Mouse (Mus musculus) midbrain, embryonic 15.5 days (tissue): ENCODE measurements around the gene Ciao1. TPM values are rescaled to one million over a fixed set of nuclear protein-coding genes. Genes with fewer than 3 reads are reported as not detected.
A peak's percentile ranks its signal among the peaks of the same experiment; 100 is the strongest.

ENCODE experiments used
- ATAC-seq: fragments of 200-750 bp; cut with Nextera tagmentation; replicated peaks from 2 replicates; pipeline ENCODE4 v1.8.0; 2017; ENCODE audit warnings: moderate TSS enrichment
- H3K27ac ChIP-seq: fragments of 300-500 bp; sonication (generic); 2 replicates; pipeline ENCODE4 v1.5.1; 2015; ENCODE audit warnings: mild to moderate bottlenecking, inconsistent platforms
- H3K27me3 ChIP-seq: fragments of 300-500 bp; sonication (generic); replicated peaks from 2 replicates; pipeline ENCODE4 v1.6.1; 2015; ENCODE audit warnings: inconsistent platforms
- H3K36me3 ChIP-seq: fragments of 300-500 bp; sonication (generic); replicated peaks from 2 replicates; pipeline ENCODE4 v1.6.1; 2015; ENCODE audit warnings: inconsistent platforms
- H3K4me1 ChIP-seq: fragments of 300-500 bp; sonication (generic); 2 replicates; pipeline ENCODE4 v1.6.1; 2015; ENCODE audit warnings: inconsistent platforms
- H3K4me2 ChIP-seq: fragments of 300-500 bp; sonication (generic); 2 replicates; pipeline ENCODE4 v1.6.1; 2015; ENCODE audit warnings: inconsistent platforms, mild to moderate bottlenecking, moderate library complexity
- H3K4me3 ChIP-seq: fragments of 300-500 bp; sonication (generic); 2 replicates; pipeline ENCODE4 v1.5.1; 2015; ENCODE audit warnings: mild to moderate bottlenecking, inconsistent platforms
- H3K9ac ChIP-seq: fragments of 300-500 bp; sonication (generic); 2 replicates; pipeline ENCODE4 v1.6.1; 2015; ENCODE audit warnings: mild to moderate bottlenecking, inconsistent platforms
- H3K9me3 ChIP-seq: fragments of 300-500 bp; sonication (generic); 2 replicates; pipeline ENCODE4 v1.6.1; 2016; ENCODE audit warnings: inconsistent platforms
- WGBS: fragments of 180-500 bp; shearing (Covaris S2); methylation state at CpG from one replicate; pipeline ENCODE4 v1.1.7; 2015; ENCODE audit warnings: mixed read lengths; 5-methylcytosine and 5-hydroxymethylcytosine counted together
- polyA plus RNA-seq: library from polyadenylated mRNA; unstranded; fragments of >200 nt; fragmentation: Nextera tagmentation; extraction: Ambion mirVana; gene quantifications from 2 replicates; pipeline ENCODE4 v1.2.1, GENCODE M21; 2015

Ciao1 gene
- polyA plus RNA-seq, 1 experiment from 2014 or later, result 56.9 TPM

DNA sequence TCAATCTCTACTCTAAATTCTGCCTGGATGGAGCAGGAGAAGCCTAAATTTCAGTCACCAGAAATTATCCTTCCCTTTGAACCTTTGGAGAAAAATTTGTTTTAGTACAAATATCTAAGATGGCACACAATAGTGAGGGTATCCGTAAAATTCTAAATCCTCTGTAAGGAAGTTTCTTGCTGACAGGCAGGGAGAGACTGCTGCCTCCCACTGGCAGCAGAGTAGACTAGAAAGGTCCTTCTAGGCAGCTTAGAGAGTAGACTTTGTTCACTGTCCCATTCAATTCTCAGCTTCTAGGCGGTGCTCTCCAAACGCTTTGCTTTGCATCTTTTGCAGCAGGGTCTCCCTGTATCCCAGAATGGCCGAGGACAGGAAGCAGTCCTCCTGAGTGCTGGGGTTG lies 20.2 kb upstream of the Ciao1 start:
- peaks cover 14% of the 10 kb centered on the region for H3K4me1 ChIP-seq
- H3K9ac ChIP-seq, result no peak overlapping the region
- H3K4me3 ChIP-seq, result no peak overlapping the region
- WGBS, result 35% methylated on average over 4 of the region's 4 CpGs
- no peak overlapping the region for H3K27ac ChIP-seq
- H3K27me3 ChIP-seq, result no peaks in the 10 kb centered on the region
- H3K36me3 ChIP-seq, result no peaks in the 10 kb centered on the region
- no peak overlapping the region for H3K4me2 ChIP-seq
- H3K9me3 ChIP-seq, result no peaks in the 10 kb centered on the region
- no peak for ATAC-seq

DNA sequence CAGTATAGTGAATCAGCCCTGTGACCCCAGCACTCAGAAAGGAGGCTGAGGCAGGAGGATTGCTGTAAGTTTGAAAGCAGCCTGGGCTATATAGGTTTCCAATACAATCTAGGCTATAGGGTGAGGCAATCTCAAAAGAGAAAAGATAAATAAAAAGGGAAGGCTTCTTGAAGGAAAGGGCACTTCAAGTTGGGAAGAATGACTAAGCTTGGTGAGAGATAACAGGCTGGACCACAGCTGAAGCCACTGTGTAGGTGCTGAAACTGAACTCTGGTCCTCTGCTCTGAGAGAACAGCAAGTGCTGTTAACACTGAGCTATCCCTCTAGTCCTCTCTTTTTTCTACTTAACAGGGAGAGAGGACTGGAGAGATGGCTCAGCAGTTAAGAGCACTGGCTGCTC lies 14.9 kb upstream of the Ciao1 start:
- Histone ChIP-seq H3K9ac (no peak overlapping the region), H3K9me3 (no peaks in the 10 kb centered on the region), H3K36me3 (peaks cover 19% of the 10 kb centered on the region), H3K4me3 (no peak overlapping the region), H3K27me3 (no peaks in the 10 kb centered on the region), H3K4me1 (no peaks in the 10 kb centered on the region), H3K27ac (no peak overlapping the region), H3K4me2 (no peak overlapping the region)
- no peak for ATAC-seq

DNA sequence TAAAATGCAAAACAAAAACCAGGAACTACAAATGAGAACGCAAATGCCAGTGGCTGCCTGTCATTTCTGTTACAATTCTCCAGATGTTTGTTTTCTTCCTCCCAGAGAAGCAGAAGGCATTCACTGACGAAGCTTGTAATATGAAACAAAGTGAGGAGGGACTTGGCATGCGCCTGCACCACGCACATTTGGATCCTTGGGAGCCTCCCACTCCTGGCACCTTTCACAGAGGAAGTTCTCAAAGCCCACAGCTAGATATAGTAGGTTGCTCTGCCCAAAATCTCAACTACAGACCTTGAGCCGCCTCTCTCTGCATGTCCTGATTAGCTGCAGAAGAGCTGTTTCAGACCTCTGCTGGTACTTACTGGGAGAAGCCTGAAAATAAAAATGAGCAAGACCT lies 11.7 kb upstream of the Ciao1 start:
- 89% methylated on average over 5 of the region's 5 CpGs for WGBS
- Histone ChIP-seq H3K4me3 (no peak overlapping the region), H3K27me3 (no peaks in the 10 kb centered on the region), H3K4me1 (no peaks in the 10 kb centered on the region), H3K4me2 (no peak overlapping the region), H3K9ac (no peak overlapping the region), H3K36me3 (peaks cover 28% of the 10 kb centered on the region), H3K27ac (no peak overlapping the region), H3K9me3 (no peaks in the 10 kb centered on the region)
- ATAC-seq, result no peak

DNA sequence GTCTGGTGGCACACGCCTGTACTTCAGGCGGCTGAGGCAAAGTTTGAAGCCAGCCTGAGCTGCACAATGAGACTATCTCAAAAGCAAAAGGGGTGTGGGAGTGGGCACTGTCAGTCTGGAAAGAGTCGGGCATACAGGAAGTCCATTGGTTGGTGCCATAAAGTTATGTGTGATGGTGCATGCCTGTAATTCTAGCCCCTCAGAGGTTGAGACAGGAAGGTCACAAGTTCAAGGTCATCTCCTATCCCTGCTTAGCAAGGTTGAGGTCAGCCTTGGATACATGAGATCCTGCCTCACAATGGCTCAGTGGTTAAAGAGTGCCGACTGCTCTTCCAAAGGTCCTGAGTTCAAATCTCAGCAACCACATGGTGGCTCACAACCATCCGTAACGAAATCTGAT lies 7.7 kb upstream of the Ciao1 start:
- Histone ChIP-seq H3K36me3 (peaks cover 28% of the 10 kb centered on the region), H3K27me3 (no peaks in the 10 kb centered on the region), H3K4me1 (peaks cover 11% of the 10 kb centered on the region), H3K4me3 (no peak overlapping the region), H3K9me3 (no peaks in the 10 kb centered on the region), H3K4me2 (no peak overlapping the region), H3K27ac (no peak overlapping the region), H3K9ac (no peak overlapping the region)
- no peak for ATAC-seq
- 91% methylated on average over 6 of the region's 6 CpGs for WGBS

DNA sequence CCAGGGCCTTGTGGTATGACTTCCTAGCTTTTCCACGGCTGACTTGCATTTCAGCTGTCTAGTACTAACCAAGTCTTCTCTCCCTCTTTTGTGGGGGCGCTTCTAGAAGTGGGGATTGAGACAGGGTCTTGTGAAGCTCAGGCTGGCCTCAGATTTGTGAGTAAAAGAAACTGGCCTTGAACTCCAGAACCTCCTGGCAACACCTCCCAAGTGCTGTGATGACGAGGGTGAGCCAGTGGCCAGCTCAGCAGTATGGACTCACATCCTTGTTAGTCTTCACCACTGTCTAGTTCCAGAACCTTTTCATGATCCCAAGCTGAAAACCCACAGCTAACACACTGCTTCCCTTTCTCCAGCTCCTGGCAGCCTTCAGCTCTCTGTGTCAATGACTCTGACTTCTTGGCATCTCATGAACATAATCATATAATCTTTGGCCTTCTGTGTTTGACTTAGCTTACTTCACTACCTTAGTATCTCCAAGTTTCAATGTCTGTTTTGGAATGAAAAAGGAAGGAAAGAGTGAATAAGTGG lies 7.1 kb upstream of the Ciao1 start:
- H3K9ac ChIP-seq, result no peak overlapping the region
- no peak overlapping the region for H3K4me3 ChIP-seq
- H3K4me1 ChIP-seq, result peaks cover 17% of the 10 kb centered on the region
- H3K36me3 ChIP-seq, result peaks cover 28% of the 10 kb centered on the region
- no peak overlapping the region for H3K4me2 ChIP-seq
- 86% methylated on average over 3 of the region's 3 CpGs for WGBS
- H3K27ac ChIP-seq, result no peak overlapping the region
- H3K9me3 ChIP-seq, result no peaks in the 10 kb centered on the region
- no peaks in the 10 kb centered on the region for H3K27me3 ChIP-seq
- no peak for ATAC-seq

DNA sequence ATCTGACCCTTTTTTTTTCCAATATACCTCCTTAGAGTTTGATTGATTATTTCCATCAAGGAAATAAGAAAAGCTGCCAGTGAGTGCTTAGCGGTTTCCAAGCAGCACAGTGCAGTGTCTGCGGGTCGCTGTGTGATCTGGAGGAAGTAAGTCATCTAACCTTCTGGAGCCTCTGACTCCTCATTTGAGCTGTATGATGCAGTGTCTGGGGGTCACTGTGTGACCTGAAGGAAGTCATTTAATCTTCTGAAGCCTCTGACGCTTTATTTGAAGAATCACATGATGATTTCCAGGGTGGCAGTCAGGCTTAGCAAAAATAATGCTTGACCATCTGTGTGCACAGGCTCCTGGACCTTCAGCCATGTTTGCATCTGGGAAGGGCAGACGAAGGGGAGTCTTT lies 5.2 kb upstream of the Ciao1 start:
- Histone ChIP-seq H3K27me3 (no peaks in the 10 kb centered on the region), H3K4me1 (peaks cover 26% of the 10 kb centered on the region), H3K36me3 (peaks cover 12% of the 10 kb centered on the region), H3K4me2 (no peak overlapping the region), H3K9ac (no peak overlapping the region), H3K4me3 (no peak overlapping the region), H3K27ac (no peak overlapping the region), H3K9me3 (no peaks in the 10 kb centered on the region)
- no peak for ATAC-seq
- 88% methylated on average over 5 of the region's 5 CpGs for WGBS

DNA sequence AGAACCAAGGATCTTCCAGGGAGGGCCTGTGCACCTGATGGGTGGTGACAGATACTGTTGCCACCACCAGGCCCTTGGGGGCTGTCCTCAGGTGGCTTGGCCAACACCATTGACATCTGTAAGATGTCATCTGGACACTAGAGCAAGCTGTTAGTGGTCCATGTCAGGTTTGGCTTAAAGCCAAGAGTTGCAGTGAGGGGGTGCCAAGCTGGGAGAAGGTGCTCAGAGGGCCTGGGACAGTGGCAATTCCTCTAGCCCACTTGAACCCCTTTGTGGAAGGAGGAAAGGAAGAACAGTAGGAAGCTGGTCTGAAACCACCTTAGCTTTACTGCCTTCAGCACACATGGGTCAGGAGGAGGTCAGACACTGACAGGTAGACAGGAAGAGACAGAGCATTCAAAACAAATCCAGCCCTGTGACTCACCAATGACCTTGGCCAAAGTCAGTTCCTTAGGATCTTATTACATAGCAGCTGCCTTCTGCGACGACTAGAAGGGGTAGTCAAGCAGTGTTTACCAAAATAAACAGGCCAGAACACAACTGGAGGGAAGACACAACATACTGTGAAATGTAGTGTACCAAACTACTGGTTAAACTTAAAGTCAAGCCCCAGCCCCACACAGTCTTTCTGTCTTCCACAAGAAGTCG lies 4.4 kb upstream of the Ciao1 start:
- Histone ChIP-seq H3K9ac (no peak overlapping the region), H3K27ac (no peak overlapping the region), H3K4me2 (no peak overlapping the region), H3K36me3 (peaks cover 4% of the 10 kb centered on the region), H3K27me3 (no peaks in the 10 kb centered on the region), H3K4me1 (peaks cover 27% of the 10 kb centered on the region), H3K4me3 (no peak overlapping the region), H3K9me3 (no peaks in the 10 kb centered on the region)
- 82% methylated on average over 3 of the region's 3 CpGs for WGBS
- no peak for ATAC-seq

DNA sequence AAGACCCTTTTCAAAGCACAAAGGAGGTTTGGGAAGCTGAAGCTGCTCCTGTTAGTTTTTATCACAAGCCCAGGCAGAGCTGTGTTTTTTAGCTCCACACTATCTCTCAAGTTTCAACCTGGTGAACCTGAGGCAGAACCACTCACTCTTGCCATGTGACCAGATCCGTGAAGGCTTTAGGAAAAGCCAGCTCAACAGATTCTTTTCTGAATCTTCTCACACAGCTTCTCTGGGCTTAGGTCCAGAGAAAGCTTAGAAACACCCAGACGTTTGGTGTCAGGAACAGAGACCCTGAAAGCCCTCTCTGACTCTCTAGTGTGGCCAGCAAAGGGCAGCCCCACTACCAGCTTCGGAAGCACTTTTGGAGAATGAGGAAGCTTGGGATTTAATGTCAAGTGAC lies 3.8 kb upstream of the Ciao1 start:
- Histone ChIP-seq H3K4me3 (no peak overlapping the region), H3K27ac (no peak overlapping the region), H3K4me2 (no peak overlapping the region), H3K27me3 (no peaks in the 10 kb centered on the region), H3K9me3 (no peaks in the 10 kb centered on the region), H3K4me1 (peaks cover 33% of the 10 kb centered on the region), H3K9ac (no peak overlapping the region), H3K36me3 (peaks cover 4% of the 10 kb centered on the region; the same call in 1 of the 2 replicates)
- ATAC-seq, result no peak
- 83% methylated on average over 3 of the region's 3 CpGs for WGBS

DNA sequence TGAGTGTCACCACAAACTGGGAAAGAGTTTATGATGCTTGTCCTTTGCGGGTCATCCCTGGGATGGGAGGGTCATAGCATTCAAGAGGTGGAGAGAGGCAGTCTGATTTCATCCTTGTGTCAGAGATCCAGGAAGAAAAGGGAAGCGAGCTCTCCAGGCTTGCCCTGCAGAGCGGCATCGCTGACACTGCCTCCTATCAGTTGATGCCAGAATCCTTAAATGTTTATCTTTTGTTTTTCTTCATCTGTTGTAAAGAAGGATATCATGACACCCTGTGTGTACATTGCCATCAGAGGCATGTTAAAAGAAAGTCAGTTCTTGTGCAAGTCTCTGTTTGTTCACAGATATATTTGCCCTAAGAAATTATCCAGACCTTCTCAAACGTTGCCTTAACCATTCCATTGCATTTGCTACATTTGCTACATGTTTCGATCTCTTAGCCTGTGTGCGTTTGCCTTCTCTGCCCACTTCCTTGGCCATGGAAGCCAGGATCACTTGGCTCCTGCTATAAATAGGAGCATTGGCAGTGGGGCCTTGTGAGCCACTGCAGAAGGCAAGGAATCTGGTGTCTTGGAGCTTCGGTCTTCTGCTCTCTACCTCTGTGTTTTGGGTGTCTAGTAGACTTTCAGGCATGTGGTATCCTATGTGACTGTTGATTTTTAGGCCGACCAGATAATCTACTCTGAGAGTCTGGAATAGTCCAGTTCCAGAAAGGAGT lies 2.8 kb upstream of the Ciao1 start:
- WGBS, result 90% methylated on average over 9 of the region's 9 CpGs
- Histone ChIP-seq H3K4me3 (no peak overlapping the region), H3K27ac (no peak overlapping the region), H3K4me2 (no peak overlapping the region), H3K4me1 (peaks cover 36% of the 10 kb centered on the region), H3K27me3 (no peaks in the 10 kb centered on the region), H3K9ac (no peak overlapping the region), H3K9me3 (no peaks in the 10 kb centered on the region), H3K36me3 (no peaks in the 10 kb centered on the region)
- no peak for ATAC-seq

DNA sequence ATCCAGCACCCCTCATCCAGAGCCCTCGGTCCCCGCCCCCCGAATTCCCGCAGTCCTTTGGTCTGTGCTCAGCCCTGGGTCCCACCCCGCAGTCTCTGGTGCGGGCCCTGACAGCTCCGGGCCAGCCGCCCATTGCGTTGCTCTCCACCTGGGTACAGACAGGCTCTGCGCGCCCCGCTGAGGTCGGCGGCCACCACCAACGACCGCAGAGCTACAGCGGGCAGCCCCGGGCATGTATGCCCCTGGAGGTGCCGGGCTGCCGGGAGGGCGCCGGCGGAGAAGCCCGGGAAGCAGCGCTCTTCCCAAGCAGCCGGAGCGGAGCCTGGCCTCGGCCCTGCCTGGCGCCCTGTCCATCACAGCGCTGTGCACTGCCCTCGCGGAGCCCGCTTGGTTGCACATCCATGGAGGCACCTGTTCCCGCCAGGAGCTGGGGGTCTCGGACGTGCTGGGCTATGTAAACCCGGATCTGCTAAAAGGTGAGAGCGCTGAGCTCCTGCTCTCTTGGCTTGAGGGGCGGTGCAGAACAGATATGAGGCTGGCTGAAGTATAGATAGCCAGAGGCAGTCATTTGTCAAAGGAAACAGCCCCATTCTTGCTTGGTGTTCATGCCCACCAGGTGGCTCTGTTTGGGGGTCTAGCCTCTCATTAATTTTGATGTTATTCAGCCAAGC lies 853 bp upstream of the Ciao1 start:
- peak overlapping the region; percentile 89 for H3K27ac ChIP-seq
- WGBS, result under 1% methylated on average over 39 of the region's 39 CpGs
- ATAC-seq, result peak; percentile 74
- H3K9ac ChIP-seq, result peak overlapping the region; percentile 95
- H3K27me3 ChIP-seq, result no peaks in the 10 kb centered on the region
- 0 out of 2 replicates have a peak, but pooled peaks cover 14% of the 10 kb centered on the region for H3K36me3 ChIP-seq
- no peaks in the 10 kb centered on the region for H3K9me3 ChIP-seq
- H3K4me2 ChIP-seq, result peak overlapping the region; percentile 94
- H3K4me1 ChIP-seq, result peaks cover 36% of the 10 kb centered on the region
- peak overlapping the region; percentile 98 for H3K4me3 ChIP-seq

DNA sequence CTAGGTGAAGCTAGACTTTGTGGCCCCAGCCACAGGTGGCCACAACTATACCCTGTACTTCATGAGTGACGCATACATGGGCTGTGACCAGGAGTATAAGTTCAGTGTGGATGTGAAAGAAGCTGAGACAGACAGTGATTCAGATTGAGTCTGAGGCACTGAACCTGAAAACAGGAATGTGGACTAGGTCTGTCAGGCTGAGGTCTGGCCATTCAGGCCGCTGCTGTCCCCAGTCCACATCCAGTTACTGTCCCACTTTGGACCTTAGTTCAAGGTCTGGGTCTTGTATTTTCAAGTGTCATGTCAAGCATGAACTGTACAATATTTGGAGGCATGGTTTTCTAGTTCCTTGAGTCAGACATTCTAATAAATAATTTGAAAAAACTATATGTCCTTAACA lies 7.6 kb downstream of the Ciao1 start:
- Histone ChIP-seq H3K36me3 (peaks cover 79% of the 10 kb centered on the region), H3K27ac (no peak overlapping the region), H3K4me3 (no peak overlapping the region), H3K4me1 (no peaks in the 10 kb centered on the region), H3K9me3 (no peaks in the 10 kb centered on the region), H3K9ac (no peak overlapping the region), H3K4me2 (no peak overlapping the region), H3K27me3 (no peaks in the 10 kb centered on the region)
- no peak for ATAC-seq
- 100% methylated on average over 2 of the region's 2 CpGs for WGBS

DNA sequence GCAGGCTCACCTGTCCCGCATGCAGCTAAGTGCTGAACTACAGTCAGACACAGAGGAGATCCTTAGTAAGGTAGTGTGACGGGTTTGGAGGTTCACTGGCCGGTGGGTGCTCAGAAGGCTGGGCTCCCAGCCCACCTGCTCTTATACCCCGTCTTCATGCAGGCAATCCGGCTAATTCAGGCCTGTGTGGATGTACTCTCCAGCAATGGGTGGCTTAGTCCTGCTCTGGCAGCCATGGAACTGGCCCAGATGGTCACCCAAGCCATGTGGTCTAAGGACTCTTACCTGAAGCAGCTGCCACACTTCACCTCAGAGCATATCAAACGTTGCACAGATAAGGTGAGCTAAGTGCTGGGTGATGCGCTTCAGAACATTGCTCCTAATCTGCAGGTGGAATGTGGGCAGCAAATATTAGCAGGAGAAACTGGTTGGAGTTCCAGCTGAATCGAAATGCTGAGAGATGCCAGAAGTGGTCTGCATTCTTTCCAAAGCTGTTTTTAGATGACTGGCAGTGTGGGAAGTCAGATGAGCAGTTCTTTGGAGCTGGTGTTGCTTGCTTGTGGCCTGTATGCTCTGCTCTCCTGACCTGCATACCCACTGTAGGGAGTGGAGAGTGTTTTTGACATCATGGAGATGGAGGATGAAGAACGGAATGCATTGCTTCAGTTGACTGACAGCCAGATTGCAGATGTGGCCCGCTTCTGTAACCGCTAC lies 9.6 kb downstream of the Ciao1 start:
- Histone ChIP-seq H3K4me2 (no peak overlapping the region), H3K27me3 (no peaks in the 10 kb centered on the region), H3K27ac (no peak overlapping the region), H3K4me1 (no peaks in the 10 kb centered on the region), H3K9ac (no peak overlapping the region), H3K9me3 (no peaks in the 10 kb centered on the region), H3K36me3 (peaks cover 82% of the 10 kb centered on the region), H3K4me3 (no peak overlapping the region)
- no peak for ATAC-seq
- WGBS, result 95% methylated on average over 11 of the region's 11 CpGs
